Mouse (Mus musculus) cerebellum, adult 2 months (tissue): ENCODE results near the gene Rad51. TPM values are rescaled to one million over a fixed set of nuclear protein-coding genes. Genes with fewer than 3 reads are reported as not detected.

Source experiments
- DNase-seq, 2 experiments: peaks; one replicate each; pipeline ENCODE4 v3.0.0; 2021
- H3K27ac ChIP-seq: fragments of 200-500 bp; 2 replicates; pipeline ENCODE4 v1.5.1; 2012; ENCODE audit warnings: low read length, control low read depth, inconsistent platforms; ENCODE audit not compliant: insufficient read depth
- H3K27me3 ChIP-seq: fragments of 200-500 bp; 2 replicates; pipeline ENCODE4 v1.6.1; 2012; ENCODE audit warnings: inconsistent platforms, mild to moderate bottlenecking, low read length, moderate library complexity; ENCODE audit not compliant: control insufficient read depth, insufficient read depth
- H3K4me1 ChIP-seq: fragments of 200-500 bp; 2 replicates; pipeline ENCODE4 v1.6.1; 2011; ENCODE audit warnings: low read length; ENCODE audit not compliant: control insufficient read depth, insufficient read depth
- H3K4me3 ChIP-seq: fragments of 200-500 bp; replicated peaks from 2 replicates; pipeline ENCODE3; 2011; ENCODE audit warnings: mild to moderate bottlenecking, low read depth, low read length, control low read depth; ENCODE audit not compliant: insufficient read depth
- CTCF ChIP-seq: fragments of 200-500 bp; IDR thresholded peaks from 2 replicates; pipeline ENCODE4 v1.5.1; 2011; ENCODE audit warnings: low read depth, mild to moderate bottlenecking, control low read depth, low read length, moderate library complexity, borderline replicate concordance; ENCODE audit not compliant: insufficient read depth
- POLR2A ChIP-seq: fragments of 200-500 bp; IDR thresholded peaks from 2 replicates; pipeline ENCODE4 v1.6.1; 2011; ENCODE audit warnings: low read length, control low read depth, borderline replicate concordance; ENCODE audit not compliant: insufficient read depth
- WGBS: fragments of 180-500 bp; shearing (Covaris S2); methylation state at CpG from one replicate; pipeline ENCODE4 v1.1.7; 2018; 5-methylcytosine and 5-hydroxymethylcytosine counted together
- polyA plus RNA-seq: library from polyadenylated mRNA; depleted of rRNA; stranded (reverse); fragments of >200 nt; gene quantifications from 2 replicates; pipeline ENCODE4 v1.2.3, GENCODE M21; 2012

Rad51 gene
- polyA plus RNA-seq, 1 experiment, result 3.3 TPM

DNA sequence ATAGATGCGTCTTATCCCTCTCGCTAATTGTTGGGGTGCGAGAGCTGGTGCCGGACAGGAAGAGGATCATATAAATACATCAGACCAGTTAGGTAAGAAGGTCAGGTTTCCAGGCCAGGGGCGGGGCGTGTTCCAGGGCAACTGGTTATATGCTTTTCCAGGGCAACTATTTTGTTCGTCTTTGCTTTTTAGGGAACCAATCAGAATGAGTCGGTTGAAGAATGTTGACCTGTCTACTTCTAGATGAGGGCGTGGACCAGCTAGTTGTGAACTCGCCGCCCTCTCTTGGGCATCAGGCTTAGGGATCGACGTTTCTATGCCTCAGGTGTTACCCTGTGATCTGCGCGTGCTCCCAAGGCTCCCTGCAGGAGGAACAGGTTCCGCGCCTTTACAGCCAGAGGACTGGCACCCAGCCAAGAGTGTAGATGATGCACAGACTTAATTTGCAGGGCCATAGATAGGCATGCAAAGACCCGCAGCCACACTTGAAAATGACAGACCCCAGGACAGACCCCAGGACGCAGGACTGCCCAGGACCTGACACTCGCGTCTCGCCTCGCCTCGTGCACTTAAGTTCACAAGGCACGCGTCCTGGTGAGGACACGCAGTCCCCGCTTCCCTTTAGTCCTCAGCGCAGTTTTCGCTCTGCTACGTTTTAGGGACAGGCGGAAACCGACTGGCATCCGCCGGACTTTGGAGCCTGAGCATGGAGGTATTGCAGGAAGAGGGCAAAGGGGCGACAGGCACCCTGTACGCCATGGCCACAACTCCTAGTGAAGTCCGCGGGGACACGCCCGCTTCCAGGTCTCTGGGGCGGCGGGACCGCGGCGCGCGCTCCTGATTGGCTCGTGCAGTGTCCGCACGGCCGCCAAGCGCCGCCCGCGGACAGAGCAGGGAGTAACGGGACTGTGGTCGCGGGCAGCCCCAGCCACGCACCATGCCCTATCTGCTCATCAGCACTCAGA, 54.6 kb downstream of the Rad51 start, which contains the start of gene Gchfr:
TSS of gene Gchfr (plus strand) at position 873 of the 965 bp plus-strand sequence.
- Histone ChIP-seq H3K27ac (no peak within 1 kb of the TSS), H3K4me1 (peaks cover 3% of the 10 kb centered on the region; the same call in 1 of the 2 replicates), H3K4me3 (peak within 1 kb of the TSS; percentile 63), H3K27me3 (0 out of 2 replicates have a peak, but pooled peaks cover 1% of the 10 kb centered on the region)
- peak; percentile 46 to 55 for DNase-seq
- under 1% methylated on average over 58 of the region's 60 CpGs for whole genome bisulfite sequencing
- TF ChIP-seq CTCF (no peak), POLR2A (no peak)

DNA sequence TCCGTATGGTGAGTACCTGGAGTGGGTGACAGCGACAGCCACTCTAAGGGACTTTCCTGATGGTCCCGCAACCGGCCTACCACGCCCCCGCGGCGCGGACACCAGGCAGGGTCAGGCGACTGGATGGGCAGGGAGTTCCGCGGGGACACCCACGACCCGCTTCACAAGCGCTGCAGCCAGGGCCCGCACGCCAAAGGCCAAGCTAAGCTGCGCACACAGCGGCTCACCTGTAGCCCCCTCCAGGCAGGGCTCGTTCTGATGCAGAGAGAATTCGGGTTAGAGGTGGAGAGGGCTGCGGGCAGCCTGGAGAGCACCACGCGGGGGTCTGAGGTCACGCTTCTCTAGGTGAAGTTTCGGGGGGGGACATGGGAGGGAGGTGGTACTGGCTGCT, 55.3 kb downstream of the Rad51 start:
- H3K4me1 ChIP-seq, result peaks cover 3% of the 10 kb centered on the region; the same call in 1 of the 2 replicates
- WGBS, result 4% methylated on average over 26 of the region's 26 CpGs
- no peak overlapping the region for H3K27ac ChIP-seq
- TF ChIP-seq POLR2A, result no peak
- no peak for TF ChIP-seq CTCF
- DNase-seq, result no peak
- H3K4me3 ChIP-seq, result peak overlapping the region; percentile 63
- H3K27me3 ChIP-seq, result 0 out of 2 replicates have a peak, but pooled peaks cover 1% of the 10 kb centered on the region

DNA sequence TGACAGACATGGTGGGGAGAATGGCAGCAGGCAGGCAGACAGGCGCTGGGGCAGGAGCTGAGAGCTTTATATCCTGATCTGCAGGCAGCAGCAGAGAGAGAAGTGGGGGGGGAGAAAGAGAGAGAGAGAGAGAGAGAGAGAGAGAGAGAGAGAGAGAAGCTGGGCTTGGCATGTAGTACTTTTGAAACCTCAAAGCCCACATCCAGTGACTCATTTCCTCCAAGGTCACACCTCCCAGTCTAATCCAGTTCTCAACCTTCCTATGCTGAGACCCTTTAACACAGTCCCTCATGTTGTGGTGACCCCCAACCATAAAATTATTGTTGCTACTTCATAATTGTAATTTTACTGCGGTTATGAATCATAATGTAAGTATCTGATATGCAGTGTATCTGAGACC, 57.7 kb downstream of the Rad51 start:
- WGBS, result 83% methylated on average over 2 of the region's 2 CpGs
- Histone ChIP-seq H3K4me3 (no peak overlapping the region), H3K27me3 (0 out of 2 replicates have a peak, but pooled peaks cover 1% of the 10 kb centered on the region), H3K4me1 (peaks cover 3% of the 10 kb centered on the region; the same call in 1 of the 2 replicates), H3K27ac (no peak overlapping the region)
- no peak for DNase-seq
- TF ChIP-seq POLR2A (no peak), CTCF (no peak)

DNA sequence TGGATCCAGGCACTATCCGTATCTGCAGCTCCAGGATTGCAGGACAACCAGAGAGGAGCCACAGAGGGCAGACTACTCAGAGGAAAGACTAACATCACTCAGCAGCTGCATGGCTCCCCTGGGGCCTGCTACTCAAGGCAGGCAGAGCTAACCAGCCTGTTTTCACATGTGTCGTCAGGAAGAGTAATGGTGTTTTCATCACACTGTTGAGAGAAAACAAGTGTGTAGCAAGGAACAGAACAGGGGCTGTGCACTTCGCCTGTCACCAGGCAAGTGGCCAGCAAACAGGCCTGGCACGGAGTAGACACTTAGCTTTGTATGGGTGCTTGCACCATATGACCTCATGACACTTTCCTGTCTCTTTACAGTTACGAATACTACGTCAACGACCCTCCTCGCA, 59.0 kb downstream of the Rad51 start:
- Histone ChIP-seq H3K4me3 (no peak overlapping the region), H3K27me3 (no peaks in the 10 kb centered on the region), H3K27ac (no peak overlapping the region), H3K4me1 (peaks cover 3% of the 10 kb centered on the region; the same call in 1 of the 2 replicates)
- 72% methylated on average over 8 of the region's 8 CpGs for WGBS
- no peak for TF ChIP-seq CTCF
- TF ChIP-seq POLR2A, result no peak
- no peak for DNase-seq

DNA sequence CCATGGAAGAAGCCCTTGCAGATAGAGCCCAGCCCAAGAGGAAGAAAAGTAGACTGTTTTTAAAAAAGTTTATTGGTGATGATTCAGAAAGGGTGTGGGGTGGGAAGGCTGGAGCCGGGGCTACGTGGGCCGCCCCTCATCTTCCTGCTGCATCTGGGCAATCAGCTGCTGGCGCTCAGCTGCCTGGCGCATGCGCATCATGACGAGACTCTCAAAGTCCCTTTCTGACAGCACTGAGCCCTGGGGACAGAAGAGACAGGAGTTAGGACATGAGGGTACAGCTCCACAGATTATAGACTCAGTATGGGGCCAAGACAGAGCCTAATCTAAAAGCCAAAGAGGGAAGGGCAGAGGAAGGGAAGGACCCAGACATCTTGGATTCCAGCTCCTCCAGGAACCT, 59.9 kb downstream of the Rad51 start:
- H3K4me3 ChIP-seq, result no peak overlapping the region
- no peak overlapping the region for H3K27ac ChIP-seq
- 74% methylated on average over 7 of the region's 7 CpGs for WGBS
- no peaks in the 10 kb centered on the region for H3K4me1 ChIP-seq
- H3K27me3 ChIP-seq, result no peaks in the 10 kb centered on the region
- no peak for TF ChIP-seq POLR2A
- TF ChIP-seq CTCF, result no peak
- DNase-seq, result no peak

DNA sequence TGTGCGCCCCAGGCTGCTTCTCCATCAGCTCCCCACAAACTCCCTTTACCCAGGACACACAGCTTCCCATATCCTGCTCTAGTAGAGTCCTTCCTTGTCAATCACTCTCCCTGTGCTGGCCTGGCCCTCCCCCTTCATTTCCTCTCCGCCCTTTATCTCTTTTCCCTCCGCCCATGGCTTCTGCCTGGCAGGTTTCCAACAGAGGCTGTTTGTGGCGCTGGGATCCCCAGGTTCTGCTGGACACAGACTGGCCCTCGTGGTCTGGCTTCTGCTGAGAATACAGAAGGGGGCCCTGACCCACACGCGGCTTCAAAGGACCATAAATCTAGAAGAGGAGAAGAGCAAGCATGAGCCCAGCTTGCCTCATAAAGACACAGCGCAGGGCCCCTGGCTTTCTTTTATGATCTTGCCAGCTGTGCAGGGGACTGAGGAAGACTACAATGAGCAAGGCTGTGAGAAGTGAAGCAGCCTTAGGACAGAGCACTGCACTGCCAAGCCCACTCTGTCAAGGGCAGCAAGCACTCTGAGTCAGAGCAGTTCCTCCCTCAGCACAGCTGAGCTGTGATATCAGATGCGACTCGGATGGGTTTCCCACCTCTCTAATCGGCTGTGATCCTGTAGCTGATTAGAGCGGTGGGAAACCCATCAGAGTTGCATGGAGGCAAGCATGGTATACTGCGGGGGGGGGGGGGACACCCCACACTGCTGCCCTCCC, 60.4 kb downstream of the Rad51 start:
- DNase-seq, result no peak
- TF ChIP-seq POLR2A, result no peak
- no peak for TF ChIP-seq CTCF
- WGBS, result 32% methylated on average over 13 of the region's 13 CpGs

DNA sequence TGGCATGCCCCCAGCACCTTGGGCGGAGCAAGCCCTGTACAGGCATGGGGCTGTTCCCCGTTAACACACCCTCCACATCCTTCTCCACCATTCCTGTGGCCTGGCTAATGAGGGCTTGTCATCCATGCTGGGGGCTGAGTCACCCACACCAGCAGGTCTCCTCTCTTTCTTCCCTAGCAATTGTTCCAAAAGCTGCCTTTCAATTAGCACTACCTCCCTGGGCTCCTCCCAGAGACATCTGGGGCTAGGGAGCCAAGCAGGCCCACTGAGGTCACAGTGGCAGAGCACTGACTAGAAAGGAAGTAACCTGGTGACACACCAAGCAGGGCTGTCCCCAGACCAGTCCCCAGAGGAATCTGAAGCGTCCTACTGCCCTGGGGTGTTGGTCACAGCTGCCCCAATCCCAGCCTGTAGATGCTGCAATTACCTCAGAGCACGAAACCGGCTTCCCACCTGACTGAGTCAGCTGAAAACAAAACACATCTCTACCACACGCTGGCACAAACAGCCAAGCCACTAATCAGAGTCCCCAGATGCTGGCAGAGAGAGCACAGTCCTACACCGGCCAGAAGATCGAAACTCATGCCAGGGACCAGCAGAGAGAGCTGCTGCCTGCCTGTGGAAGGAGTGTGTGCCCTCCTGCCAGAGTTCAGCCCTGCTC, 61.5 kb downstream of the Rad51 start, which contains the start of gene Gm14137:
TSS of gene Gm14137 (plus strand) at position 519 of the 661 bp plus-strand sequence.
- Histone ChIP-seq H3K27ac (no peak within 1 kb of the TSS), H3K4me3 (no peak within 1 kb of the TSS), H3K4me1 (no peaks in the 10 kb centered on the region), H3K27me3 (no peaks in the 10 kb centered on the region)
- DNase-seq, result no peak
- WGBS, result 34% methylated on average over 8 of the region's 8 CpGs
- TF ChIP-seq POLR2A (no peak), CTCF (no peak)

More for the DNA sequence above, 60.4 kb downstream of the Rad51 start:
- Histone ChIP-seq H3K27me3 (no peaks in the 10 kb centered on the region), H3K4me1 (no peaks in the 10 kb centered on the region), H3K27ac (no peak overlapping the region), H3K4me3 (no peak overlapping the region)
